Mouse (Mus musculus): ENCODE measurements at regions not wholly inside any gene's neighbourhood (a gene's known extent, or its start where the extent isn't known, plus 50 kb on each side); places are given as distances from the start of the nearest gene placed in this dataset.
"Not testable (repeated sequence)": the region's sequence is repeated elsewhere in the genome, so short reads cannot be mapped to it uniquely, and the experiment has no call there.

- no peaks in the 10 kb centered on the region for H3K4me1 ChIP-seq (ENCODE audit: control insufficient read depth, insufficient read depth, low read length)
Observed at GRCm38 (mm10) chr16:73200991-73201390, 892.9 kb downstream of the Robo1 start.

GRCm38 (mm10) chr16:73182776-73183175 is 874.7 kb downstream of the Robo1 start:
- H3K27me3 ChIP-seq (ENCODE audit: control insufficient read depth, insufficient read depth, low read length, poor library complexity, severe bottlenecking), result no peaks in the 10 kb centered on the region

More at GRCm38 (mm10) chr16:73200991-73201390, 892.9 kb downstream of the Robo1 start:
- no peak overlapping the region for H3K27ac ChIP-seq (ENCODE audit: insufficient read depth, low read length)
- no peaks in the 10 kb centered on the region for H3K9me3 ChIP-seq (replicated peaks; ENCODE audit: control insufficient read depth, insufficient read depth, low read length, poor library complexity, severe bottlenecking)
- TF ChIP-seq POLR2A (IDR thresholded peaks at IDR 0.05; ENCODE audit: insufficient read depth, low read length), result no peak
- no peak for TF ChIP-seq CTCF (IDR thresholded peaks at IDR 0.05; ENCODE audit: low read depth, low read length)
- TF ChIP-seq EP300 (IDR thresholded peaks at IDR 0.05; ENCODE audit: insufficient read depth, low read depth, low read length), result no peak
- H3K27me3 ChIP-seq (ENCODE audit: control insufficient read depth, insufficient read depth, low read length, poor library complexity, severe bottlenecking), result no peaks in the 10 kb centered on the region
- no peak overlapping the region for H3K4me3 ChIP-seq (ENCODE audit: low read depth, low read length)
- H3K36me3 ChIP-seq (ENCODE audit: control insufficient read depth, insufficient read depth, low read length, poor library complexity, severe bottlenecking), result no peaks in the 10 kb centered on the region
- H3K9ac ChIP-seq (ENCODE audit: low read depth, poor library complexity, severe bottlenecking), result no peak overlapping the region

GRCm38 (mm10) chr16:73182258-73182657 is 874.2 kb downstream of the Robo1 start:
- Histone ChIP-seq H3K9me3 (replicated peaks; ENCODE audit: control insufficient read depth, insufficient read depth, low read length, poor library complexity, severe bottlenecking) (no peaks in the 10 kb centered on the region), H3K36me3 (ENCODE audit: control insufficient read depth, insufficient read depth, low read length, poor library complexity, severe bottlenecking) (no peaks in the 10 kb centered on the region), H3K4me1 (ENCODE audit: control insufficient read depth, insufficient read depth, low read length) (no peaks in the 10 kb centered on the region), H3K27ac (ENCODE audit: insufficient read depth, low read length) (no peak overlapping the region), H3K4me3 (ENCODE audit: low read depth, low read length) (no peak overlapping the region), H3K27me3 (ENCODE audit: control insufficient read depth, insufficient read depth, low read length, poor library complexity, severe bottlenecking) (no peaks in the 10 kb centered on the region), H3K9ac (ENCODE audit: low read depth, poor library complexity, severe bottlenecking) (no peak overlapping the region)
- TF ChIP-seq CTCF (IDR thresholded peaks at IDR 0.05; ENCODE audit: low read depth, low read length) (no peak), EP300 (IDR thresholded peaks at IDR 0.05; ENCODE audit: insufficient read depth, low read depth, low read length) (no peak), POLR2A (IDR thresholded peaks at IDR 0.05; ENCODE audit: insufficient read depth, low read length) (no peak)

More at GRCm38 (mm10) chr16:73182776-73183175, 874.7 kb downstream of the Robo1 start:
- Histone ChIP-seq H3K4me1 (ENCODE audit: control insufficient read depth, insufficient read depth, low read length) (no peaks in the 10 kb centered on the region), H3K9ac (ENCODE audit: low read depth, poor library complexity, severe bottlenecking) (no peak overlapping the region), H3K36me3 (ENCODE audit: control insufficient read depth, insufficient read depth, low read length, poor library complexity, severe bottlenecking) (no peaks in the 10 kb centered on the region), H3K27ac (ENCODE audit: insufficient read depth, low read length) (no peak overlapping the region), H3K9me3 (replicated peaks; ENCODE audit: control insufficient read depth, insufficient read depth, low read length, poor library complexity, severe bottlenecking) (no peaks in the 10 kb centered on the region), H3K4me3 (ENCODE audit: low read depth, low read length) (no peak overlapping the region)
- TF ChIP-seq POLR2A (IDR thresholded peaks at IDR 0.05; ENCODE audit: insufficient read depth, low read length) (no peak), CTCF (IDR thresholded peaks at IDR 0.05; ENCODE audit: low read depth, low read length) (no peak), EP300 (IDR thresholded peaks at IDR 0.05; ENCODE audit: insufficient read depth, low read depth, low read length) (no peak)

GRCm38 (mm10) chr16:73155447-73155846 is 847.3 kb downstream of the Robo1 start:
- Histone ChIP-seq H3K27ac (ENCODE audit: insufficient read depth, low read length) (no peak overlapping the region), H3K4me3 (ENCODE audit: low read depth, low read length) (no peak overlapping the region), H3K36me3 (ENCODE audit: control insufficient read depth, insufficient read depth, low read length, poor library complexity, severe bottlenecking) (no peaks in the 10 kb centered on the region), H3K9ac (ENCODE audit: low read depth, poor library complexity, severe bottlenecking) (no peak overlapping the region), H3K9me3 (replicated peaks; ENCODE audit: control insufficient read depth, insufficient read depth, low read length, poor library complexity, severe bottlenecking) (no peaks in the 10 kb centered on the region), H3K27me3 (ENCODE audit: control insufficient read depth, insufficient read depth, low read length, poor library complexity, severe bottlenecking) (no peaks in the 10 kb centered on the region), H3K4me1 (ENCODE audit: control insufficient read depth, insufficient read depth, low read length) (no peaks in the 10 kb centered on the region)
- TF ChIP-seq CTCF (IDR thresholded peaks at IDR 0.05; ENCODE audit: low read depth, low read length) (peak; percentile 35), POLR2A (IDR thresholded peaks at IDR 0.05; ENCODE audit: insufficient read depth, low read length) (no peak), EP300 (IDR thresholded peaks at IDR 0.05; ENCODE audit: insufficient read depth, low read depth, low read length) (no peak)

GRCm38 (mm10) chr16:73127927-73128326 is 819.8 kb downstream of the Robo1 start:
- not testable (repeated sequence) for H3K4me3 ChIP-seq (ENCODE audit: low read depth, low read length)

GRCm38 (mm10) chr16:73120568-73120967 is 812.5 kb downstream of the Robo1 start:
- Histone ChIP-seq H3K36me3 (ENCODE audit: control insufficient read depth, insufficient read depth, low read length, poor library complexity, severe bottlenecking) (no peaks in the 10 kb centered on the region), H3K4me1 (ENCODE audit: control insufficient read depth, insufficient read depth, low read length) (no peaks in the 10 kb centered on the region), H3K9me3 (replicated peaks; ENCODE audit: control insufficient read depth, insufficient read depth, low read length, poor library complexity, severe bottlenecking) (no peaks in the 10 kb centered on the region), H3K27me3 (ENCODE audit: control insufficient read depth, insufficient read depth, low read length, poor library complexity, severe bottlenecking) (no peaks in the 10 kb centered on the region), H3K27ac (ENCODE audit: insufficient read depth, low read length) (no peak overlapping the region), H3K9ac (ENCODE audit: low read depth, poor library complexity, severe bottlenecking) (no peak overlapping the region), H3K4me3 (ENCODE audit: low read depth, low read length) (no peak overlapping the region)
- TF ChIP-seq POLR2A (IDR thresholded peaks at IDR 0.05; ENCODE audit: insufficient read depth, low read length) (no peak), CTCF (IDR thresholded peaks at IDR 0.05; ENCODE audit: low read depth, low read length) (no peak), EP300 (IDR thresholded peaks at IDR 0.05; ENCODE audit: insufficient read depth, low read depth, low read length) (peak; percentile 90)

More at GRCm38 (mm10) chr16:73127927-73128326, 819.8 kb downstream of the Robo1 start:
- not testable (repeated sequence) for H3K9ac ChIP-seq (ENCODE audit: low read depth, poor library complexity, severe bottlenecking); H3K9me3 ChIP-seq (replicated peaks; ENCODE audit: control insufficient read depth, insufficient read depth, low read length, poor library complexity, severe bottlenecking); H3K4me1 ChIP-seq (ENCODE audit: control insufficient read depth, insufficient read depth, low read length); H3K27me3 ChIP-seq (ENCODE audit: control insufficient read depth, insufficient read depth, low read length, poor library complexity, severe bottlenecking); H3K36me3 ChIP-seq (ENCODE audit: control insufficient read depth, insufficient read depth, low read length, poor library complexity, severe bottlenecking); H3K27ac ChIP-seq (ENCODE audit: insufficient read depth, low read length)

Measured in ES-Bruce4 (cell line).